Mouse (Mus musculus): Measurements from ENCODE around the gene Cpt1a. TPM values are rescaled to one million over a fixed set of nuclear protein-coding genes. Genes with fewer than 3 reads are reported as not detected.

The Cpt1a gene
- polyA plus RNA-seq, 1 experiment: 24.1 TPM

DNA sequence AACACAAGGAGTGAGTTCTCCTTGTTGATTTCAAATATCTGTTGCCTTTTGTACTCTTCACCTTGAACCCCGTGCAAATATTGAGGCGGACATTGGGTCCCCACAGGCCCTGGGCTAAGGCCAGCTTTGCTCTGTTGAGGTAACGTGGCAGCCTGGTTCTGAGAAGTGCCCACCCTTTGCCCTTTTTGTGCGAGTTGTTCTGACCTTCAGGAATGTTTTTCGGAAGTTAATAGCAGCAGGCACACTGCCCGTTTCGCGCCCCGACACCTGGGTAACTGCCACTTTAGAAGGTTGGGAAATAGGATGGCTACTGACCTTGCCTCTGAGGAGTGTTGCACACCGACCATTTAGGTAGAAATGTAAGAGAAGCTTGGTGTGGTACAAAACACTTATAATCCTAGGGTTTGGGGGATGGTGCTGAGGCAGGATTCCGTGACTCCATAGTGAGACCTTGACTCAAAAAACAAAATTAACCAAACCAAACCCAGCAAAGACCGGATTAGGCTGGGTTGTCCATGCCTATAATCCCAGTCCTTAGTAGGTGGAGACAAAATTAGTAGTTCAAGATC lies 4.4 kb downstream of the Cpt1a start:
- no peak for TF ChIP-seq POLR2A (IDR thresholded peaks at IDR 0.05; ENCODE audit: borderline replicate concordance, insufficient read depth, low read length)
- TF ChIP-seq CTCF (IDR thresholded peaks at IDR 0.05; ENCODE audit: borderline replicate concordance, insufficient read depth, low read depth, low read length): no peak
- WGBS: 83% methylated on average over 12 of the region's 12 CpGs
- H3K4me3 ChIP-seq (replicated peaks; ENCODE audit: insufficient read depth, low read depth, low read length): no peak overlapping the region
- no peak overlapping the region; the same call in 1 of the 2 replicates for H3K27ac ChIP-seq (ENCODE audit: insufficient read depth, low read length)
- no peaks in the 10 kb centered on the region; the same call in 1 of the 2 replicates for H3K27me3 ChIP-seq (ENCODE audit: control insufficient read depth, insufficient read depth, low read length)
- no peak for DNase-seq
- no peaks in the 10 kb centered on the region for H3K4me1 ChIP-seq (ENCODE audit: control insufficient read depth, insufficient read depth, low read length)

DNA sequence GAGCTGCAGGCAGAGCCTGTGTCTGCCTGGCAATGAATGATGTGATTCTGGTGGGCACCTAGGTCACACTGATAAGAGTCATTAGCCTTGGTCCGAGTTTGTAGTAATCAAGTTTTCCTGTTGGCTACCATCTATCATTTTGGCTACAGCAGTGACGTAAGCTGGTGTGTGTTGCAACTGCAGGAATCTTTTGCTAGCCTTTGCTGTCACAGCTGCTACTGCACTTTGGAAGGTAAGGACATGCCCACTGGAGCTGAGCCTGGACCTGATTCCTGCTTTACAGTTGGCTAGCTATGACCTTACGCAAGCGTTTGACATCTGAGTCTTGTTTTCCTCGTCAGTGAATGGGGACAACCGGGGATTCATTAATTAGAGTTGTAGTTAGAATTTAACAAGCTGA lies 11.1 kb downstream of the Cpt1a start:
- Histone ChIP-seq H3K27me3 (ENCODE audit: control insufficient read depth, insufficient read depth, low read length) (no peaks in the 10 kb centered on the region), H3K27ac (ENCODE audit: insufficient read depth, low read length) (no peak overlapping the region), H3K4me3 (replicated peaks; ENCODE audit: insufficient read depth, low read depth, low read length) (no peak overlapping the region), H3K4me1 (ENCODE audit: control insufficient read depth, insufficient read depth, low read length) (no peaks in the 10 kb centered on the region)
- WGBS: 67% methylated on average over 6 of the region's 6 CpGs
- no peak for DNase-seq
- TF ChIP-seq POLR2A (IDR thresholded peaks at IDR 0.05; ENCODE audit: borderline replicate concordance, insufficient read depth, low read length) (no peak), CTCF (IDR thresholded peaks at IDR 0.05; ENCODE audit: borderline replicate concordance, insufficient read depth, low read depth, low read length) (no peak)

DNA sequence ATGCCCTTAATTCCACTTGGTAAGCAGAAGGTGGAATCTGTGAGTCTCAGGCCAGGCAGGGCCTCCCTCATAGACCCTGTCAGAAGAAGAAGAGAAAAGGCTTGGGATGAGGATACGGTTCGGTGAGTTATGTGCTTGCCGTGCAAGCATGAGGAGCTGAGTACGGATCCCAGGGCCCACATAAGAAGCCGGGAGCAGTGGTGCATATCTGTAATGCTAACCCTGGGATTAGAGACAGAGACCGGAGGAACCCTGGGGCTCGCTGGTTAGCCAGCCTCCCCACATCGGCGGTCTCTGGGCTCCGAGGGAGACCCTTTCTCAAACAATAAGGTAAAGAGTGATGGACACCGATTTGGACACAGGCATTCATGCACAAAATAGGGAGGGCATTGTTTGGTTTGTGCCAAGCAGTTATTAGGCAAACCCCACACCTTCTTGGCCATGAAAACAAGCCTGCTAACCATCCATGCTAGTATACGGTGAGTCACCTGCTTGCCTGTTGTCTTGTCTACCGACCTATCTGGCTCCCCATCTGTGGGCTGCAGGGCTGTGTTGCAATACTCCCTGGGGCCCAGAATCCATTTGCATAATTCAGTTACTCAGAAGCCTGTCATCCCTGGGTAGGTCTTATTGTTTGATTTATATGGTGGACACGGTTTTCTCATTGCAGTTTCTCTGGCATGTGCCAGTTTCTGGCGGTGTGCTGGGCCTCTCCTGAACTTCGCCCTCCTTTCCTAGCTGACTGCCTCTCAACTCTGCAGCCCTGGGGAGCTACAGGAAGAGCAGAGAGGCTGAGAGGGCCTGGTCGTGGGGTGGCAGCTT lies 11.8 kb downstream of the Cpt1a start:
- TF ChIP-seq CTCF (IDR thresholded peaks at IDR 0.05; ENCODE audit: borderline replicate concordance, insufficient read depth, low read depth, low read length) (no peak), POLR2A (IDR thresholded peaks at IDR 0.05; ENCODE audit: borderline replicate concordance, insufficient read depth, low read length) (no peak)
- DNase-seq: no peak
- no peaks in the 10 kb centered on the region for H3K4me1 ChIP-seq (ENCODE audit: control insufficient read depth, insufficient read depth, low read length)
- no peaks in the 10 kb centered on the region for H3K27me3 ChIP-seq (ENCODE audit: control insufficient read depth, insufficient read depth, low read length)
- H3K27ac ChIP-seq (ENCODE audit: insufficient read depth, low read length): no peak overlapping the region
- H3K4me3 ChIP-seq (replicated peaks; ENCODE audit: insufficient read depth, low read depth, low read length): no peak overlapping the region
- WGBS: 24% methylated on average over 17 of the region's 17 CpGs

DNA sequence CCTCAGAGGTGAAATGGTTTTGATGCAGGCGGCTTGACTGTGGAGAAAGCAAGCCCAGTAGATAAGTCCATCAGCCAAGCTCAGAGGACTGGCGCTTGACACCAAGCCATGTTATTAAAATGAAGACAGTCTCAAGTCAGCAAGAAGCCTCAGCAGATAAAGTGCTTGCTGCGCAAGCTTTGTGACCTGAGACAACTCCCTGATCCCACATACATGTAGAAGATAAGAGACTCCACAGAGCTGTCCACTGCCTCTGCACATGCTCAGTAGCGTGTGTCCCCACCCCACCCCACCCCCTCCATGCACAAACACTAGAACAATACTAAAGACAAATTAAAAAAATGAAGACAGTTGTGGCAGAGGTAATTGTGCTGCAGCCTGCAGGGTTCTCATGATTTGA lies 12.4 kb downstream of the Cpt1a start:
- Histone ChIP-seq H3K4me3 (replicated peaks; ENCODE audit: insufficient read depth, low read depth, low read length) (no peak overlapping the region), H3K27me3 (ENCODE audit: control insufficient read depth, insufficient read depth, low read length) (no peaks in the 10 kb centered on the region), H3K4me1 (ENCODE audit: control insufficient read depth, insufficient read depth, low read length) (no peaks in the 10 kb centered on the region), H3K27ac (ENCODE audit: insufficient read depth, low read length) (no peak overlapping the region)
- DNase-seq: no peak
- no peak for TF ChIP-seq POLR2A (IDR thresholded peaks at IDR 0.05; ENCODE audit: borderline replicate concordance, insufficient read depth, low read length)
- TF ChIP-seq CTCF (IDR thresholded peaks at IDR 0.05; ENCODE audit: borderline replicate concordance, insufficient read depth, low read depth, low read length): no peak
- 53% methylated on average over 4 of the region's 4 CpGs for WGBS

DNA sequence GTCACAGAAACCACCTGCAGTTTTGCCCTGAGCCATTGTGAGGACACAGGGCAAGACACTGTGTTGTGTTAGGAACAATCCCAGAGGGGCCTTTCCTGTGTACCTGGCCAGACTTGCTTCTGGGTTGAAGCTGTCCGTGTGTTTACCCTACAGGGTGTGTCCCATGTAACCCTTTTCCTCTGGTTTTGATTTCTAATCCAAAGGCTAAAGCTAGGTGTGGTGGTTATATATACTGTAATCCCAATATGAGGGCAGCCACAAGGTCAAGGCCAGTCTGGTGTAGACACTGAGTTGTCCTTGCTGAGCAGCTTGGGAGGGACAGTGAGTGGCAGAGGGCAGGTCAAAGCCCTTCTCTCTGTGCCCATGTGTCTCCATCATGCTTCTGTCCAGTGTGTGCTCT lies 13.8 kb downstream of the Cpt1a start:
- Histone ChIP-seq H3K27ac (ENCODE audit: insufficient read depth, low read length) (no peak overlapping the region), H3K27me3 (ENCODE audit: control insufficient read depth, insufficient read depth, low read length) (no peaks in the 10 kb centered on the region), H3K4me1 (ENCODE audit: control insufficient read depth, insufficient read depth, low read length) (no peaks in the 10 kb centered on the region), H3K4me3 (replicated peaks; ENCODE audit: insufficient read depth, low read depth, low read length) (no peak overlapping the region)
- TF ChIP-seq CTCF (IDR thresholded peaks at IDR 0.05; ENCODE audit: borderline replicate concordance, insufficient read depth, low read depth, low read length): no peak
- TF ChIP-seq POLR2A (IDR thresholded peaks at IDR 0.05; ENCODE audit: borderline replicate concordance, insufficient read depth, low read length): no peak
- 93% methylated on average over 1 of the region's 1 CpGs for WGBS
- no peak for DNase-seq

DNA sequence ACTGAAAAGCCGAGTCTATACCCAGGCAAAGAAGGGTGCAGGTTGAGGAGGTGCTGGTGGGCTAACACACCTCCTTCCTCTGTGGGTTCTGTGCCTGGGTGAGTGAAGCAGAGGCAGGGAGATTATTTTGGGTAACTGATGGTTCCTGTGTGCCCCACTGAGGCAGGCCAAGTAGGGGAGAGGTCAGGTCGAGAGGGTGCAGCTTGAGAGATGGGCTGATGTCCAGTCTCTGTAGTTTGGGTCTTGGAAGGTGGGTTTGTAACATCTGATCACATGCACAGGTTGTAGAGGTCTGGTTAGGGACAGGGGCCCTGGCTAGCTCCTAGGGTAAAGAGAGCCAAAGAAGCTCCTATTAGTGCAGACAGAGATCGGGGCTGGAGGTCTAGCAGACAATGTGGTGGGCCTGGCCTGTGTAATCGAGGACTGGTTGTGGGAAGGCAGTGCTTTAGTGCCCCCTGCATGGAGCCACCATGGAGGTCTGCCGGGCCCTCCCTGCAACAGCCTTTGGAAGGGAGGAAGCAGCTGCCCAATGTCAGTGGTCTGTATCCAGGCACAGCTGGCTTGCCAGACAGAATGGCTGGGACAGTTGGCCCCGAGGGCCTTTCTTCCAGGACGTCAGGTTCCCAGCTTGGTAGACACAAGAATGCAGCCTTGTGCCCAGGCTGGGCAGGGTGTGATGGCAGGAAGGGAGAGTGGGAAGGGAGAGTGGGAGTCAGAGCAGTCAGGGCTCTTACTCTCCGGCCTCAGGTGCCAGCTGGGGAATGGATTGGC lies 14.5 kb downstream of the Cpt1a start:
- DNase-seq: no peak
- 34% methylated on average over 8 of the region's 8 CpGs for WGBS
- Histone ChIP-seq H3K27ac (ENCODE audit: insufficient read depth, low read length) (no peak overlapping the region), H3K27me3 (ENCODE audit: control insufficient read depth, insufficient read depth, low read length) (no peaks in the 10 kb centered on the region), H3K4me3 (replicated peaks; ENCODE audit: insufficient read depth, low read depth, low read length) (no peak overlapping the region), H3K4me1 (ENCODE audit: control insufficient read depth, insufficient read depth, low read length) (no peaks in the 10 kb centered on the region)
- no peak for TF ChIP-seq CTCF (IDR thresholded peaks at IDR 0.05; ENCODE audit: borderline replicate concordance, insufficient read depth, low read depth, low read length)
- TF ChIP-seq POLR2A (IDR thresholded peaks at IDR 0.05; ENCODE audit: borderline replicate concordance, insufficient read depth, low read length): no peak

DNA sequence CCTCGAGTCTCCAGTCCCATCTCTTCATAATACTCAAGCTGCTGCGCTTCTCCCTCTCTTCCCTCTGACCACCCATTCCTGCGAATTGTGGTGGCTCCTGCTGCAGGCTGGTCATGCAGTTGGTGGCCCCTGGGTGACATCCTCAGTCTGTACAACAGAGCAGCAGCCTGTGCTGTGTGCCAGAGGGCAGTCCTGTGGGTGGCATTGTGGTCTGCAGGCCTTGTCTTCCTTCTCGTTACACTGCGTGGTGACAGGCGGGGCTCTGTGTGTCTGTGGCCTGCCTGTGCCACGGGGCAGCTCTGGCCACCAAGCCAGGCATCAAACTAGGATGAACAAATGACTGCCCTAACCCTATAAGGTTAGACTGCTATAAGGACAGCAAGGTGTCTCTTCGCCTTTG lies 17.1 kb downstream of the Cpt1a start:
- H3K27me3 ChIP-seq (ENCODE audit: control insufficient read depth, insufficient read depth, low read length): no peaks in the 10 kb centered on the region
- TF ChIP-seq POLR2A (IDR thresholded peaks at IDR 0.05; ENCODE audit: borderline replicate concordance, insufficient read depth, low read length) (no peak), CTCF (IDR thresholded peaks at IDR 0.05; ENCODE audit: borderline replicate concordance, insufficient read depth, low read depth, low read length) (no peak)
- no peak overlapping the region for H3K27ac ChIP-seq (ENCODE audit: insufficient read depth, low read length)
- H3K4me1 ChIP-seq (ENCODE audit: control insufficient read depth, insufficient read depth, low read length): no peaks in the 10 kb centered on the region
- no peak for DNase-seq
- no peak overlapping the region for H3K4me3 ChIP-seq (replicated peaks; ENCODE audit: insufficient read depth, low read depth, low read length)
- WGBS: 79% methylated on average over 8 of the region's 8 CpGs
